ENCODE assay signal across 22 mouse cellular contexts in the genomic region with DNA sequence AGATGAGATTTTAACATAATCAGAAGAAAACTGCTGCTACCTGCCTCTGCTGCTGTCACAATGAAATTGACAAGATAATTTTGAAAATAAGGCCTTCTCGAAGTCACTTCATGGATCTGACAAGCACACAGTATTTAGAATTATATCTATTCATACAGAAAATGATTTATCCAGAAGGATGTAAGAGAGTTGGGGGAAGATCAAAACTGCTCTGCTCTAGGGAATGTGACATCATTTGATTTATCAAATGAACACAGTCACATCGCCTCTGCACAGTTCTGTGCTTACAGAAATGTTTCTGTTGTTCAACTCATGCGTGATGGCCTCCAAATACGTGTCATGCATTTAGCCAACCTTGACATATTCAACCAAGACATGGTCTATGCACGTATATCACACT.
DNase-seq lines count a peak whose midpoint lies in the region; ATAC-seq and TF ChIP-seq lines count a peak whose summit lies in the region.
"Had no signal": no experiment of that assay in that cellular context is flagged by ENCODE, and none has a peak within 500 bp of the region (broad histone marks: within the 10 kb centered on the region; RNA-seq: fewer than 3 reads in every experiment).

No protein-coding gene starts in this region.

- TF ChIP-seq CTCF in midbrain, postnatal 0 days (IDR thresholded peaks at IDR 0.05) = no peak
- TF ChIP-seq CTCF in liver, postnatal 0 days (IDR thresholded peaks at IDR 0.05; ENCODE audit: low read depth) = no peak

- no peak overlapping the region for H3K27ac ChIP-seq in midbrain, embryonic 13.5 days
- no peak overlapping the region for H3K27ac ChIP-seq in midbrain, postnatal 0 days (ENCODE audit: low read depth, low read length)
- H3K27ac ChIP-seq in forebrain, embryonic 14.5 days (ENCODE audit: low read depth, low read length) = no peak overlapping the region
- no peak overlapping the region for H3K27ac ChIP-seq in forebrain, embryonic 16.5 days (ENCODE audit: low read length)
- H3K27ac ChIP-seq in liver, postnatal 0 days (ENCODE audit: low read depth) = no peak overlapping the region
- H3K27ac ChIP-seq: embryonic facial prominence, embryonic 15.5 days; heart, embryonic 10.5 days; heart, embryonic 15.5 days; hindbrain, embryonic 13.5 days; hindbrain, postnatal 0 days had no signal

- no peak for DNase-seq in midbrain, postnatal 0 days (ENCODE audit: low spot score)
- DNase-seq in forebrain, embryonic 14.5 days (ENCODE audit: low spot score) = peak; percentile 20
- DNase-seq in retina, postnatal 1 day = peak; percentile 58
- no peak for DNase-seq in kidney, adult 18-20 months
- DNase-seq in liver, postnatal 0 days = no peak
- DNase-seq: adrenal gland, adult 2 months; adrenal gland, postnatal 36 days; cerebellum, adult 11 months; cerebellum, adult 8-10 months; cerebellum, postnatal 14 days; embryo, embryonic 11 days; gastrocnemius, postnatal 36 days; heart, adult 18-20 months; heart, postnatal 14 days had no signal

- WGBS in midbrain, embryonic 13.5 days = 67% methylated on average over 5 of the region's 5 CpGs
- WGBS in midbrain, postnatal 0 days = 54% methylated on average over 5 of the region's 5 CpGs
- WGBS in forebrain, embryonic 14.5 days = 78% methylated on average over 5 of the region's 5 CpGs
- WGBS in forebrain, embryonic 16.5 days = 72% methylated on average over 5 of the region's 5 CpGs
- WGBS in liver, postnatal 0 days (ENCODE audit: insufficient replicate concordance) = 78% methylated on average over 5 of the region's 5 CpGs

- no peak for TF ChIP-seq EP300 in liver, postnatal 0 days (IDR thresholded peaks at IDR 0.05; ENCODE audit: low read depth)

- no peaks in the 10 kb centered on the region for H3K36me3 ChIP-seq in midbrain, embryonic 13.5 days
- no peaks in the 10 kb centered on the region for H3K36me3 ChIP-seq in midbrain, postnatal 0 days (ENCODE audit: insufficient read depth, low read length)
- H3K36me3 ChIP-seq in forebrain, embryonic 14.5 days (ENCODE audit: control insufficient read depth, insufficient read depth, low read length) = no peaks in the 10 kb centered on the region
- H3K36me3 ChIP-seq in forebrain, embryonic 16.5 days (ENCODE audit: control insufficient read depth, insufficient read depth) = no peaks in the 10 kb centered on the region
- H3K36me3 ChIP-seq in liver, postnatal 0 days (replicated peaks; ENCODE audit: insufficient read depth, low read length) = no peaks in the 10 kb centered on the region
- H3K36me3 ChIP-seq: embryonic facial prominence, embryonic 15.5 days; heart, embryonic 10.5 days; heart, embryonic 15.5 days; hindbrain, embryonic 13.5 days had no signal

- no peak overlapping the region for H3K4me2 ChIP-seq in midbrain, embryonic 13.5 days (replicated peaks)
- H3K4me2 ChIP-seq in midbrain, postnatal 0 days (ENCODE audit: low read depth, low read length, poor library complexity, severe bottlenecking) = no peak overlapping the region
- no peak overlapping the region for H3K4me2 ChIP-seq in forebrain, embryonic 14.5 days (ENCODE audit: low read length)
- H3K4me2 ChIP-seq in forebrain, embryonic 16.5 days (ENCODE audit: low read length) = no peak overlapping the region
- H3K4me2 ChIP-seq in liver, postnatal 0 days (ENCODE audit: low read depth, low read length) = no peak overlapping the region
- H3K4me2 ChIP-seq: embryonic facial prominence, embryonic 15.5 days; heart, embryonic 15.5 days; hindbrain, embryonic 13.5 days had no signal

- no peak overlapping the region for H3K9ac ChIP-seq in midbrain, embryonic 13.5 days (replicated peaks)
- no peak overlapping the region for H3K9ac ChIP-seq in midbrain, postnatal 0 days (replicated peaks; ENCODE audit: low read length, poor library complexity, severe bottlenecking)
- H3K9ac ChIP-seq in forebrain, embryonic 14.5 days (ENCODE audit: low read length) = no peak overlapping the region
- no peak overlapping the region for H3K9ac ChIP-seq in forebrain, embryonic 16.5 days (replicated peaks; ENCODE audit: low read depth, low read length)
- H3K9ac ChIP-seq in liver, postnatal 0 days (replicated peaks) = no peak overlapping the region
- H3K9ac ChIP-seq: embryonic facial prominence, embryonic 15.5 days; heart, embryonic 15.5 days; hindbrain, embryonic 13.5 days had no signal

- H3K4me1 ChIP-seq in midbrain, embryonic 13.5 days (replicated peaks) = no peaks in the 10 kb centered on the region
- H3K4me1 ChIP-seq in midbrain, postnatal 0 days (ENCODE audit: insufficient read depth, low read length) = no peaks in the 10 kb centered on the region
- H3K4me1 ChIP-seq in forebrain, embryonic 14.5 days (ENCODE audit: control insufficient read depth, insufficient read depth, low read length) = no peaks in the 10 kb centered on the region
- no peaks in the 10 kb centered on the region for H3K4me1 ChIP-seq in forebrain, embryonic 16.5 days (replicated peaks; ENCODE audit: control insufficient read depth, insufficient read depth, low read length)
- no peaks in the 10 kb centered on the region for H3K4me1 ChIP-seq in liver, postnatal 0 days (ENCODE audit: insufficient read depth)
- H3K4me1 ChIP-seq: embryonic facial prominence, embryonic 15.5 days; heart, embryonic 10.5 days; heart, embryonic 15.5 days; hindbrain, embryonic 13.5 days had no signal

- H3K4me3 ChIP-seq in midbrain, embryonic 13.5 days (replicated peaks) = no peak overlapping the region
- H3K4me3 ChIP-seq in midbrain, postnatal 0 days (ENCODE audit: low read depth, low read length) = no peak overlapping the region
- H3K4me3 ChIP-seq in forebrain, embryonic 14.5 days (ENCODE audit: low read depth, low read length) = no peak overlapping the region
- H3K4me3 ChIP-seq in forebrain, embryonic 16.5 days (replicated peaks; ENCODE audit: low read length) = no peak overlapping the region
- no peak overlapping the region for H3K4me3 ChIP-seq in liver, postnatal 0 days (ENCODE audit: low read depth, low read length)
- H3K4me3 ChIP-seq: embryonic facial prominence, embryonic 15.5 days; erythroblast, embryonic 14.5 days; heart, embryonic 10.5 days; heart, embryonic 15.5 days; hindbrain, embryonic 13.5 days had no signal

- ATAC-seq in midbrain, embryonic 13.5 days = peak; percentile 70; the same call in 1 of the 2 replicates
- no peak for ATAC-seq in midbrain, postnatal 0 days (ENCODE audit: low FRiP score)
- peak; percentile 18; the same call in 1 of the 2 replicates for ATAC-seq in forebrain, embryonic 14.5 days
- ATAC-seq in forebrain, embryonic 16.5 days = peak; percentile 80
- no peak for ATAC-seq in liver, postnatal 0 days
- ATAC-seq: hindbrain, postnatal 0 days had no signal

- no peaks in the 10 kb centered on the region for H3K27me3 ChIP-seq in midbrain, embryonic 13.5 days
- no peaks in the 10 kb centered on the region for H3K27me3 ChIP-seq in midbrain, postnatal 0 days (ENCODE audit: insufficient read depth, low read length)
- H3K27me3 ChIP-seq in forebrain, embryonic 14.5 days (replicated peaks; ENCODE audit: control insufficient read depth, insufficient read depth, low read length) = no peaks in the 10 kb centered on the region
- H3K27me3 ChIP-seq in forebrain, embryonic 16.5 days (replicated peaks; ENCODE audit: control insufficient read depth, insufficient read depth, low read length) = no peaks in the 10 kb centered on the region
- no peaks in the 10 kb centered on the region for H3K27me3 ChIP-seq in liver, postnatal 0 days (ENCODE audit: insufficient read depth, low read length)
- H3K27me3 ChIP-seq: embryonic facial prominence, embryonic 15.5 days; heart, embryonic 15.5 days; hindbrain, embryonic 13.5 days had no signal

- H3K9me3 ChIP-seq in midbrain, embryonic 13.5 days = no peaks in the 10 kb centered on the region
- no peaks in the 10 kb centered on the region for H3K9me3 ChIP-seq in midbrain, postnatal 0 days (ENCODE audit: low read length)
- H3K9me3 ChIP-seq in forebrain, embryonic 14.5 days (replicated peaks; ENCODE audit: control insufficient read depth, low read length) = no peaks in the 10 kb centered on the region
- no peaks in the 10 kb centered on the region for H3K9me3 ChIP-seq in forebrain, embryonic 16.5 days (ENCODE audit: control insufficient read depth, low read length)
- H3K9me3 ChIP-seq in liver, postnatal 0 days (ENCODE audit: low read length) = no peaks in the 10 kb centered on the region
- H3K9me3 ChIP-seq: embryonic facial prominence, embryonic 15.5 days; heart, embryonic 10.5 days; heart, embryonic 15.5 days; hindbrain, embryonic 13.5 days had no signal

Comparison
In these comparisons a context has a peak if more than half of its experiments do, and no peak if none do; other contexts are left out.
1. ATAC-seq: peak in midbrain, embryonic 13.5 days (single experiment), forebrain, embryonic 14.5 days (single experiment) and forebrain, embryonic 16.5 days (single experiment); none in midbrain, postnatal 0 days (single experiment) and liver, postnatal 0 days (single experiment).
2. DNase-seq: peak in forebrain, embryonic 14.5 days (single experiment) and retina, postnatal 1 day (single experiment); none in midbrain, postnatal 0 days (single experiment), kidney, adult 18-20 months (single experiment) and liver, postnatal 0 days (single experiment).